Mouse (Mus musculus) spleen, postnatal 36 days (tissue): Measurements from ENCODE around the gene Tmem262.

ENCODE experiments used
- DNase-seq, 2 experiments: peaks; one replicate each; pipeline ENCODE4 v3.0.0; 2022; ENCODE audit warnings: low spot score in 2 of 2, mixed read lengths in 1 of 2

Gene Tmem262

DNA sequence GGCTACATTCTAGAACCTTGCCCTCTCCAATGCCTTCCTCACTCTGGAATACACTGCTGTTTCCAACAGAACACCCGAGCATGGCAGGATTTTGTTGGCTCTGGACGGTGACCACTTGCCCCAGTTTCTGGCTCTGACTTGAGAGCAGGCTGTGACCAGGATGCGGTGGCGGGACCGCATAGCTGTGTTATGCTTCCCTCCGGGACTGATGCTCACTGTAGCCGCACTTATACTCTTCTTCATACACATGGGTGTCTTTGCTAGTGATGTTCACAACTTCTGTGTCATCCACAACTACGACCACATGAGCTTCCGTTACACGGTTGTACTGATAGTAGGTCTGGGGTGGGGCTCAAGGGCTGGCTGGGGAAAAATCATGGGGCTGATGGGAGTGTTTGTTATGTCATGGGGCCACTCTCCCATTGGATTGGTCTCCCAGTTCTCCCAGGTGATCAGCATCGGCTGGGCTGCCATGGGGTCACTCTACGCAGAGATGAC, at the start of gene Tmem262:
TSS of gene Tmem262 (plus strand) at position 51 of the 498 bp plus-strand sequence.
- no peak for DNase-seq

DNA sequence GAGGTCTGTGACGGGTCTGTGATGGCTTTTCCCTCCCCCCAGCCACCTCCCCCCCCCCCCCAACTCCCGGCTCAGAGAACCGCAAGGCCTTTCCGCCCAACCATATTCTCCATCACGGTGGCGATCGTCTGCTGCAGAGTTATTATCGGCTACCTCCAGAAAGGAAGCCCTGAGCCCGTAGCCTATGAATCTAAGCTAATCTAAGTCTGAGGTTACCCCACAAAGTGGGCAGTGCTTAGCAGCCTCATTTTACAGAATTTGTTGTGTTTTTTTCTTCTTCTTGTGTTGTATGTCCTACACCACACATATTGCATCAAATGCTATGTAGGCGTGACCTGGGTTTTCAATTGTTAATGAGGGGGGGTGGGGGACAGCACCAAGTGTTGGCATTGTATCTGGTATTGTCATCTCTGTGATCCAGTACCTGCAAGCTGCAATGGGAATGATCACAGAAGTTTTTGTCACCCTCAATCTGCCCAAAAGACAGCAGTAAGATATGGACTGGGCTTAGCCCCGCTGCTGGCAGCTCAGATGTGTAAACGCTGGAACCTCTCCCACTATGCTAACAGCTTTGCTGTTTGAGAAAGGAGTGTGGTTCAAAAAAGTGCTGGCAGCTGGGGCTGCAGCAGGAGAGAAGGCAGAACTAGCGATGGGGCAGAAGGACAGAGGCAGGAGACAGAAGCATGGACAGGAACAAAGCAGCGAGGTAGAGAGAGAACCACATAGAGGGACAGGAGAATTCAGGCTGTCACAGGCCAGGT, 49.1 kb upstream of the Tmem262 start:
- no peak for DNase-seq

DNA sequence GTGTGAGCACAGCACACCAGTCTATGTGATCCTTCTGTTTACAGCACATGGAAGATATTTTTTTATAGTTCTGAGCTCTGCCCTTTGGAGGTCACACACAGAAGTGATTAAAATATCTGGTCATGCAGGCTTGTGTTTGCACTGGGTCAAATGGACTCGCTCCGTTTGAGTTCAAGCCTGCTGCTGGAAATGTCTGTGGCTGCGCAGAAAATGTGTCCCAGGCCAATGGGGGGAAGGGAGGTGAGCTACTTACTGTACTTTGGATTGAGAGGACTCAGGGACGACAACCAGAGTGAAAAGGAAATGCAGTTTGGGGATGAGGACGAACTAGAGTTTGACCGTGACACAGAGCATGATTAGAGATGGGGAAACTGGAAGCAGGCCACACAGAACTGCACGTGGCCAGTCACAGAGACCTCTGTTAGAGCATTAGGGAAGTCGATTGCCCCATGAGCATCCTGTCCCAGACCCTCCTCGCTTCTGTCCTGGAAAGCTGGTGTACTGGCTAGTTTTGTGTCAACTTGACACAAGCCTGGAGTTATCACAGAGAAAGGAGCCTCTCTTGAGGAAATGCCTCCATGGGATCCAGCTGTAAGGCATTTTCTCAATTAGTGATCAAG, 43.8 kb upstream of the Tmem262 start:
- no peak for DNase-seq

DNA sequence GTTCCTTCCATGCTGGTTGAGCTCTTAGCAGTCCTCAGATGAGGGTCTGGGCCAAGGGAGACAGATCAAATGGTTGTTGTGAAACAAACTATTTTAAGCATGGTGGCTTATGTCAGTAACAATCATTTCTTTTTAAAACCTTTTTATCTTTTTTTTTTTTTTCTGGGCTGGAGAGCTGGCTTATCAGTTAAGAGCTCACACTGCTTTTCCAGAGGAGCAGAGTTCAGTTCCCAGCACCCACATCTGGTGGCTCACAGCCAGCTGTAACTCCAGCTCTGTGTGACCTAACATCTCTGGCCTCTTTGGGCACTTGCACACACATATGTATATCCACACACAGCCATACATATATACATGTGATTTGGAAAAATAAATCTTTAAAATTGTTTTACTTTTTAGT, 42.1 kb upstream of the Tmem262 start:
- DNase-seq = no peak

DNA sequence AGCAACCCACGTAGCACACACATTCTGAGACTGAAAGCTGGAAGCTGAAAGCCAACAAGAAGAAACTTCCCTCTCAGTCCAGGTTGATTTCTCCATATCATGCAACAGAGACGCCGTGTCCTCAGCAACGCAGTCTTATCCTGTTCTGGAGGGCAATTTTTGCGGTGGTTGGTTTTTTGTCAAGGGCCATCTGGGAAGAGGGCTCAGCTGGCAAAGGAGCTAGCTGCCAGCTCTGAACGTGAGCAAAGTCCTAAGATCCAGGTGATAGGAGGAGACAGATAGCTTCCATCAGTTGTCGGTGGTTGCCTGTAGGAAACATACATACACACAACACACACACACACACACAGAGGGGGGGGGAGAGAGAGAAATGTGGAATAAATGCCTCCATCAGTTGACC, 41.5 kb upstream of the Tmem262 start:
- no peak for DNase-seq

DNA sequence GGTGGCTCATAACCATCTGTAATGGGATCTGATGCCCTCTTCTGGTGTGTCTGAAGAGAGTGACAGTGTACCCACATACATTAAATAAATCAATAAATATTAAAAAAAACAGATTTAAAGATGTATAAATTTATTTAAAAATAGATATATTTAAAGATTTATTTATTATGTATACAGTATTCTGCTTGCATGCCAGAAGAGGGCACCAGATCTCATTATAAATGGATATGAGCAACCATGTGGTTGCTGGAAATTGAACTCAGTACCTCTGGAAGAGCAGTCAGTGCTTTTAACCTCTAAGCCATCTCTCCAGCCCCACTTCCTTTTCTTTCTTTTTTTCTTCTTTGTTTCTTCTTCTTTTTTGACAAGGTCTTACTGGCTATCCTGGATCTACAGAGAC, 39.8 kb upstream of the Tmem262 start:
- DNase-seq = no peak

DNA sequence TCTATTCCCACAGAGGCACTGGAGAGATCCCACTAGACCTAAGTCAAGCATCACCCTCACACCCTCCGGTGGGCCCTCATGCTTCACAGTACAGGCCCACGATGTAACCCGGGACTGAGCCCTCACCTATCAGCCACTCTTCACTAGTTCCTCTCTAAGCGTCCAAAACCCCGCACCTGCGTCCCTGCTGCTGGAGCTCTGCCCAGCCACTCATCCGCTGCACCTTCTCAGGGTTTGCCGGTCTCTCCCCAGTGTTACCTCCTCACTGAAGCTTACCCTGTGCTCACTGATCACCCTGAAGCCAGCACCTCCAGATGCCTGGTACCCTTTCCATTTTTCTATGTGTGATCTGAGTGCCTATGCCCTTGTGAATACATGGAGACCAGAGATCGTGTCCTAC, 37.5 kb upstream of the Tmem262 start:
- DNase-seq = no peak

DNA sequence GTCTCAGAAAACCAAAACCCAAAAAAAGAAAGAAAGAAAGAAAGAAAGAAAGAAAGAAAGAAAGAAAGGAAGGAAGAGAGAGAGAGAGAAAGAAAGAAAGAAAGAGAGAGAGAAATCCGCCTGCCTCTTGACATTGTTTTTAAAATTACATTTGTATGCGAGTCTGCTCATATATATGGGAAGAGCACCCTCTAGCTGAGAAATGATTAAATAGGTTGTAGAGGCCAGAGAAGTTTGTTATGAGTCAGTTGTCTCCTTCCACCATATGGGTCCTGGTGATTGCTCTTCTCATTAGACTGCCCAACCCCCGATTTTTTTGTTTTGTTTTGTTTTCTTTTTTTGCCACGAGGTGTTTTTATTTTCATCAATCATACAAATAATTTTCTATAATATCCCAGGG, 35.7 kb upstream of the Tmem262 start:
- DNase-seq = peak in 1 of 2 experiments; percentile 42

DNA sequence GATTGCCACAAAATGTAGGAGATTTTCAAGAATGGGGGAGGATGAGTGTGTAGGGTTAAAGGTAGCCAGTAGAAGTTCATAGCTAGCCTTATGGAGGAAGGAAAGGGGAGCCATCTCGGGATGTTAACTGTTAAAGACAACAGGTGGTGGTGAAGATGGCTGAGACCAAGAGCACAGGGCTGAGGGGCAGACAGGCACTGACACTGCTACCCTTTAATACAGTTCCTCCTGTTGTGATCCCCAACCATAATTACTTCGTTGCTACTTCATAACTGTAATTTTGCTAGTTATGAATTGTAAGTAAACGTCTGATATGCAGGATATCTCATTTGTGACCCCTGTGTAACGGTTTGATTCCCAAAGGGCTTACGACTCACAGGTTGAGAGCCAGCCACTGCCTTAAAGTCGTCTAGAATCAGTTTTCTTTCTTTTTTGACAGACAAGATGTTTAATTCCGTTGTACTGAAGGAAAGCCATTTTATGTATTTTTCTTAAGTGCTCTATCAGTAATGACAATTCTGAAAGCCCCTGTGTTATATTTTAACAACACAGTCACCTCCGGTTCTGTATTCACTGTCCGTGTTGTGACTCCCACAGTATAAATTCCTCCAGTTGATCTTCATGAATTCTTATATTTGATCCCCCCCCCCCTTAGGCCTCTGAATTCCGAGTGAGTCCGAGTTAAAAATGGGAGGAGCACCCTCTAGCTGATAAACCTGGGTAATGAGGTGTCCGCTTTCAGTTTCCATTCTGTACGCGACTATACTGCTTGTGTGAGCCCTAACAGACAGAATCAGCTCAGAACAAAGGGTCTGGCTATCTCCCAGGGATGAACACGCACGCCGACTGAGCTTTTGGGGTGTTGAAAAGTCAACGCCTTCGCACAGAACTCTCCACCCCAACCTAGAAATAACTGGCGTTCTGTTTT, 34.2 kb upstream of the Tmem262 start:
- peak; percentile 63 to 73 for DNase-seq

DNA sequence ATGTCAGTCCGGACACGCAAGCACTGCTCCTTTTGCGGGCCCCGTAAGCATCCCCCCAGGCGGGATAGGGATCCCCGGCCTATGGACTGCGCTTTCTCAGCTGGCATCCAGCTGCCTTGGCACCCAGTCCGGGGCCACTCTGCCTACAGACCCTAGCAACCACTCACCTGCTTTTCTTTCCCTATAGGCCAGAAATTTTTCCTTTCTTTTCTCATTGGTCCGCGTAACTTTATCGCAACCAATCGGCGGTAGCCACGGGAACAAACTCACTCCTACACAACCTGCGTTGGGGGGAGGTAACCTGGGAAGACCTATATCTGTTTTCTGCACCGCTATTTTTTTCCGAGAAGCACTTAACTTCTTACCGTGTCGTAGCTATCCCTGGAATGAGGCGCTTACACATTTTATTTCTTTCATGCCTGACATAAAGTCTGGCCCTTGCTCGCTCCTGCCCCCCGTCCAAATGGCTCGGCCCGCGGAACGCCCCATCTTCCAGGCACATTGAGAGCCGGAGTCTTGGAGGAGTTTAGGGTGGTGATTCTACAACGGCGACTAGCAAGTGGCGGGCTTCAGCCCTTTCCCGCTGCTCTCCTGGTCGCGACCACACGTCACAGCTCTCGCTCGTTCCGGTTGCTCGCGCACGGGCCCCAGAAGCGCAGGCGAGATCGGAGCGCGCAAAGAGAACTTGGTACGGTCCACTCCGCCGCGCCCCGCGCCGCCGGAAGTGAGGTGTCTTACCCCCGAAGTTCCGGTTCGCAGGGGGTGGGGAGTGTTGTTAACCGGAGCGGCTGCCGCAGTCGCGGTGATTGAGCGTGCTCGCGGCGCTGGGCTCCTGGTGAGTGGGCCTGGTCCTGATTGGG, 33.3 kb upstream of the Tmem262 start, which contains the start of gene Syvn1:
TSS of gene Syvn1 (plus strand) at position 283 of the 860 bp plus-strand sequence.
- peak; percentile 92 to 94 for DNase-seq

DNA sequence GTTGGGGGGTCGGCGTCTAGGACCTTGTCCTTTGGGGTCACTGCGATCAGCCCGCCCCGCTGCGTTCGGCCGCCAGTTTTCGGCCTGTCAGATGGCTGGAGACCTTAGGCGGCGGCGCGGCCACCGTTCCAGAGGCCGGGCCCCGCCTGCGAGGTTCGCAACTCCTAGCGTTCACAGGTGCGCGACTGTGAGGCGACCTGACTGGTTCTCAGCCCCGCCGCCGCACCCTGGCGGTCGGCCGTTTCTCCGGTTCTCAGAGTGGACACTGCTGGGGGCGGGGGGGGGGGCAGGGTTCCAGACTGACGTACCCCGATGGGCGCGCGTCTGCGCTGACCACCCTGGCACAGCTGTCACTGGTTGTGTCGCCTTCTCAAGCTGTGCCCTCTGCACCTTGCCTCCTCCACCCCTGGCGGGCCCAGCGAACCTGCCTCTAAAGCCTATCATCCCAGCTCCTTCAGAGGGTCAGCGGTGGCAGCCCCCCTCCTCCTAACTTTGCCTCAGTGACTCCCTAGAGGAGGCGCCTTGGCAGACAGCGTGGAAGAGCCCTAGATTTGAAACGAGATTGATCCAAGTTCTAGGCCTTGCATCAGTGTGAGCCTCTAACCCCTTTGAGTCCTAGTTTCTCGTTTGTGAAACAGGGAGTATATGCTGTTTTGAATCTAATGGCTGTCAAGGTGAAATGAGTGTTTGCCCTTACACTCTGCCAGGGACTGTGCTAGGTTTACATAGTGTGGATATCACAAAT, 32.5 kb upstream of the Tmem262 start:
- DNase-seq = no peak

DNA sequence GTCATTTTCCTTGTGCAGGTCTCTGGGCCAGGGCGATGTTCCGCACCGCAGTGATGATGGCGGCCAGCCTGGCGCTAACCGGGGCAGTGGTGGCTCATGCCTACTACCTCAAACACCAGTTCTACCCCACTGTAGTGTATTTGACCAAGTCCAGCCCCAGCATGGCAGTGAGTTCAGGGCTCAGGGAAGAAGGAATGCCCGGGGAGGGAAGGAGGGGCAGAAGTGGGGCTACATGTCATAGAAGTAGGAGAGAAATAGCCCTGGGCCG, 32.0 kb upstream of the Tmem262 start:
- DNase-seq = no peak

DNA sequence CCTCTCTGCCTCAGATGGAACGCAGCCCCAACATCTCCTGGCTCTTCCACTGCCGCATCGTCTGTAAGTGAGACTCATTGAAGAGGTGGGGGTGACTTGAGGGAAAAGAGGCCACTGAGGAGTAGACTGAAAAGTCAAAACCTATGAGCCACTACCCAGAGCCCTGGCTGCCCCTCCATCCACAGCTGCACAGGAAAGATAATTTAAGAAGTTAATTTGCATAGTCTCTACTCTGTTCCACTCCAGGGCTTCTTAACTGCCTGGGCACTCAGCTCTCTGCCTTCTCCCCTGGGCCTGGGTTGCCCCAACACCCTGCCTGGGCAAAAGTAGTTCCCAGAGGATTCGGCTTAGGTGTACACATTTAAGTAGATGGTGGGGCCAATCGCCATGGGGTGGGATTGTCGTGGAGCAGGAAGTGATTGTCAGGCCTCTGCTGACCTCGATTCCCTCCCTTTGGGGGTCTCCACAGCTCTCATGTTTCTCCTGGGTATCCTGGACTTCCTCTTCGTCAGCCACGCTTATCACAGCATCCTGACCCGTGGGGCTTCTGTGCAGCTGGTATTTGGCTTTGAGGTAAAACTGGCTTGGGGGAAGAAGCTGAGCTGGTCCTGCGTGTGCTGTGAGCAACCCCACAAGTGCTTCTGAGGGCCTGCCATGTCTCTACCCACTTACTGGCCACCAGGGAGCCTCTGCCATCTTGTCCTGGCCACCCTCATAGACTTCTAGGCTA, 31.0 kb upstream of the Tmem262 start:
- peak; percentile 83 to 86 for DNase-seq

DNA sequence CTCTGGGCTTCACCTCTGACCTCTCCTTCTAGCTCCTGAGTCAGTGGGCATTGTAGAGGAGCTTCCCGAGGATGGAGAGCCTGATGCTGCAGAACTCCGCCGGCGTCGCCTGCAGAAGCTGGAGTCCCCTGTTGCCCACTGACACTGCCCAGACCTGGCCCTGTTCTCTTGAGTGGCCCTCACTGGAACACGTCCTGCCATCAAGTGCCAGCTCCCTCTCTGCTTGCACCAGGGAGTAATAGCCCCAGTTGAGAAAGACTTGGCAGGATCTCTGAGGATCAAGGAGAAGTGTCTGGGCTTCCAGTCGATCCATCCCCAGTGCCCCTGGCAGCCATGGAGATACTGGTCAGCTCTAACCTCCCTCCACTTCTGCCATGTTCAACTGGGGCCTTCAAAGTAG, 27.3 kb upstream of the Tmem262 start:
- DNase-seq = no peak

DNA sequence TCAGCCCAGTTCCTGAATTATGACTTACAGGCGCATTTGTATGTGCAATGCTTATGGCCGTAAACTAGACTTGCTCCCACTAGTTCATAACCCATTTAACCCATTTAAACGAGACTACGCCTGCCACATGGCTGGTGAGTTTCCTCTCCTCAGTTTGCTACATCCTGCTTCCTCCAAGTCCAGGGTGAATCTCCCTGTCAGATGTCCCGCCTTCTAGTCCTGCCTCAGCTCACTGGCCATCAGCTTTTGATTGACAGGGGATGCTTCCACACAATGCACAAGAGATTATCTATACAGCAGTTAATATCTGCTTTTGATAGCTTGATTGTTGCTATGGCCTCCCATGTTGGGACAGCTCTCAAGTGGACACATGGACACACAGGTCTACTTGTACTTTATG, 25.5 kb upstream of the Tmem262 start:
- DNase-seq = no peak

DNA sequence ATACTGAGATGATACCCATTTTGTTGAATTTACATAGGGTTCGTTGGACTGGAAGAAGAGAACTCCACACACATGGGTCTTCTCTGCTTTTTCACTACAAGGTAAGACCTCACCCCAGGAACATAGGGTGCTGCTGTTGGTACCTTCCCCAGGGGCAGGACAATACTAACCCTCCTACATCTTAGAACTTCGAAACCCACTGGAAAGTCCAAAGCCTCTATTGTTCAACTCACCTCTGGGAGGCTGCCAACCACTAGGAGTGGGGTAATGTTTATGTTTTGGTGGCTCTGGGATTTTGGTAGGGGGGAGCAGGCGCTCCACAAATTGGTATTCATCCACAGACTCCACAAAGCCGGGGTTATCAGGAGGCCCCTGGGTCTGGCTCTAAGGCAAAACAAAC, 23.1 kb upstream of the Tmem262 start:
- DNase-seq = no peak

DNA sequence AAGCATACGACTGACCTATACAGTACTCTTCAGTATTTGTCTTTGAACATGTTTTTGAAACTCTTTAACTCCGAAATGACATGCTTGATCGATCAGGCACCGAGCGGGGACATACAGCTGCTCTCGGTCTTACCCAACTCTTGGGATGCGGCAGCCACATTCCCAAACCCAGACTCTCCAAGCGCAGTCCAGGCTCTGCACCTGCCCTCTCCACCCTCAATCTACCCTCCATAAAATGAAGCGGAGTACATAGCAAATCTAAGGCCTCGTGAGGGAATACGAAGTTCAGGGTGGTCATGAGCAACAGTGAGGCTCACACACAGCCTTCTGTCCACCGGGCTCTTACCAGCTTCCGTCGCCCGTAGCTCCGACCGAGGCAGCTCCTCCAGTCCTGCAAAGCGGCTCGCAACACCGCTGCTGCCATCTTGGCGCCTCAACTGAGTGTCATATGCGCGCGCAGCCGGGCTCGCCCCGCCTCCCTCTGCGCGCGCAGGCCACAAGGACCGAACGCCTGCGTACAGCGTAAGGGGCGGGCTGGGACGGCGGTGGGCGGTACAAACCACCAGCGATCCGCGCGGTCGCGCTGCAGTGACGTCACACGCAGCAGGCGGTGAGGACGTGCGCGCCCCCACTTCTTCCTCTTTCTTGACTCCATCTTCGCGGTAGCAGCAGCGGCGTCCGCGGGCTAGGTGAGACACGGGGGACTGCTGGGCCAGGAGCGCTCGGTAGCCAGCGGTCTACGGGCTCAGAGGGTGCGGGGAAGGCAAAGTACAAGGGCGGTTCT, 22.3 kb upstream of the Tmem262 start, which contains the start of the genes Mrpl49 and Fau:
TSS of gene Mrpl49 (minus strand) at position 473 of the 784 bp plus-strand sequence.
TSS of gene Fau (plus strand) at position 532 of the 784 bp plus-strand sequence.
- peak; percentile 98 to 99 for DNase-seq

DNA sequence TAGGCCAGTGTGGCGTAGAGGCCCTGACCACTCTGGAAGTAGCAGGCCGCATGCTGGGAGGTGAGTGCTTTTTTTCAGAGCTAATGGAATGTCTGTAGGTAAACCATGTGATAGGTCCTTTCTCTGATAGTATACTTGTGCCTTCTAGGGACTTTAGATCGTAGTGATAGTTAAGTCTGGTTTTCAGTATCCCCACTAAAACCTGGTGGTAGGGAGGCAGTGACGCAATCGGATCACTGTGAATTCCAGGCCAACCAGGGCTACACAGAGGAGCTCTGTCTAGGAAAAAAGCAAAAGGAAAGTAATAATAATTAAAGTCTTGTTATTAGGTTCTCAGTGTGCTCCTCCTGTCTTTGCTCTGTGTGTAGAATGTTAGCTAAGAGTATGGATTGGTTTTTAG, 21.3 kb upstream of the Tmem262 start:
- no peak for DNase-seq

DNA sequence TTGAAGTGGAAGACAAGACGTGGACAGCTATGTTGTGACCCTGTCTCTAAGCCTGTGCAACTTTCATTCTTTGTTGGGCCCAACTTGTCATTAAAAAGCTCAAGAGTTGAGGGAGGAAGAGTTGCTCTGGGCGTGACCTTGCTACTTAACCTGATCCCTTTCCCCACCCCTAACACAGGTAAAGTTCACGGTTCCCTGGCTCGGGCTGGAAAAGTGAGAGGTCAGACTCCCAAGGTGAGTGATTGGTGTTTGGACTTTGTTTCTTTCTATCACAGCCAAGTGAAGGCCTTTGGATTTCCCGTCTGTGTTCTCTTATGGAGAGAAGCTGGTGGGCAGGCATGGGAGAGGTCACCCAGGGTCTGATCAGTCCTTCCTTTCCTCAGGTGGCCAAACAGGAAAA, 20.9 kb upstream of the Tmem262 start:
- DNase-seq = no peak
